Mouse (Mus musculus) forebrain, embryonic 11.5 days (tissue): ENCODE data around the gene Lmna. TPM values are rescaled to one million over a fixed set of nuclear protein-coding genes. Genes with fewer than 3 reads are reported as not detected.

Experiments
- ATAC-seq: fragments of 200-750 bp; cut with Nextera tagmentation; replicated peaks from 2 replicates; pipeline ENCODE4 v1.8.0; 2017; ENCODE audit warnings: moderate TSS enrichment; ENCODE audit not compliant: low FRiP score
- DNase-seq: peaks from one replicate; pipeline ENCODE4 v3.0.0-alpha.2; 2017; ENCODE audit warnings: low spot score
- H3K27ac ChIP-seq: fragments of 300-500 bp; sonication (generic); 2 replicates; pipeline ENCODE4 v1.5.1; 2014; ENCODE audit warnings: low read depth, low read length
- H3K27me3 ChIP-seq: fragments of 300-500 bp; sonication (generic); 2 replicates; pipeline ENCODE4 v1.6.1; 2014; ENCODE audit warnings: mild to moderate bottlenecking, low read length, mixed read lengths; ENCODE audit not compliant: control insufficient read depth, insufficient read depth
- H3K36me3 ChIP-seq: fragments of 300-500 bp; sonication (generic); 2 replicates; pipeline ENCODE4 v1.6.1; 2014; ENCODE audit warnings: mild to moderate bottlenecking, low read length, moderate library complexity, mixed read lengths; ENCODE audit not compliant: control insufficient read depth, insufficient read depth
- H3K4me1 ChIP-seq: fragments of 300-500 bp; sonication (generic); replicated peaks from 2 replicates; pipeline ENCODE4 v1.6.1; 2014; ENCODE audit warnings: low read length, mixed read lengths; ENCODE audit not compliant: control insufficient read depth, insufficient read depth
- H3K4me2 ChIP-seq: fragments of 300-500 bp; sonication (generic); 2 replicates; pipeline ENCODE4 v1.6.1; 2014; ENCODE audit warnings: low read depth, mild to moderate bottlenecking, low read length, moderate library complexity, mixed read lengths; ENCODE audit not compliant: severe bottlenecking
- H3K4me3 ChIP-seq: fragments of 300-500 bp; sonication (generic); 2 replicates; pipeline ENCODE4 v1.5.1; 2014; ENCODE audit warnings: low read depth, low read length
- H3K9ac ChIP-seq: fragments of 300-500 bp; sonication (generic); 2 replicates; pipeline ENCODE4 v1.6.1; 2014; ENCODE audit warnings: low read length
- H3K9me3 ChIP-seq: fragments of 300-500 bp; sonication (generic); 2 replicates; pipeline ENCODE4 v1.6.1; 2016; ENCODE audit warnings: low read length, mixed read lengths; ENCODE audit not compliant: control insufficient read depth
- WGBS: fragments of 180-500 bp; shearing (Covaris S2); extraction: QIAGEN DNeasy Blood & Tissue Kit; methylation state at CpG from one replicate; pipeline ENCODE4 v1.1.7; 2014; 5-methylcytosine and 5-hydroxymethylcytosine counted together
- polyA plus RNA-seq: library from polyadenylated mRNA; unstranded; fragments of >200 nt; fragmentation: Nextera tagmentation; extraction: Ambion mirVana; gene quantifications from 2 replicates; pipeline ENCODE4 v1.2.1, GENCODE M21; 2014

Gene Lmna
- polyA plus RNA-seq, 1 experiment from 2014 or later, result 19.4 TPM

GRCm38 (mm10) chr3:88529204-88530000, 19.6 kb upstream of the Lmna start:
- peak overlapping the region; percentile 99 for H3K27ac ChIP-seq
- peaks cover 20% of the 10 kb centered on the region for H3K4me1 ChIP-seq
- H3K4me3 ChIP-seq, result peak overlapping the region; percentile 96
- no peak for ATAC-seq
- H3K4me2 ChIP-seq, result peak overlapping the region; percentile 91
- WGBS, result 26% methylated on average over 7 of the region's 7 CpGs
- peaks cover 3% of the 10 kb centered on the region; the same call in 1 of the 2 replicates for H3K36me3 ChIP-seq
- no peaks in the 10 kb centered on the region for H3K27me3 ChIP-seq
- no peaks in the 10 kb centered on the region for H3K9me3 ChIP-seq
- peak overlapping the region; percentile 100 for H3K9ac ChIP-seq
- DNase-seq, result peak; percentile 62

GRCm38 (mm10) chr3:88528646-88529045, 18.9 kb upstream of the Lmna start:
- Histone ChIP-seq H3K4me1 (peaks cover 20% of the 10 kb centered on the region), H3K9me3 (no peaks in the 10 kb centered on the region), H3K4me2 (no peak overlapping the region), H3K9ac (no peak overlapping the region), H3K27me3 (no peaks in the 10 kb centered on the region), H3K36me3 (peaks cover 3% of the 10 kb centered on the region; the same call in 1 of the 2 replicates), H3K27ac (no peak overlapping the region), H3K4me3 (no peak overlapping the region)
- no peak for DNase-seq
- no peak for ATAC-seq
- 82% methylated on average over 11 of the region's 11 CpGs for WGBS

GRCm38 (mm10) chr3:88527565-88527964, 17.8 kb upstream of the Lmna start:
- Histone ChIP-seq H3K4me3 (no peak overlapping the region), H3K4me2 (peak overlapping the region; percentile 28; the same call in 1 of the 2 replicates), H3K36me3 (peaks cover 3% of the 10 kb centered on the region; the same call in 1 of the 2 replicates), H3K9me3 (no peaks in the 10 kb centered on the region), H3K27me3 (no peaks in the 10 kb centered on the region), H3K9ac (peak overlapping the region; percentile 33), H3K4me1 (peaks cover 20% of the 10 kb centered on the region), H3K27ac (peak overlapping the region; percentile 19; the same call in 1 of the 2 replicates)
- DNase-seq (peak; percentile 57), ATAC-seq (no peak)
- 25% methylated on average over 8 of the region's 8 CpGs for WGBS

- WGBS, result 36% methylated on average over 17 of the region's 17 CpGs
- H3K4me2 ChIP-seq, result peak overlapping the region; percentile 27; the same call in 1 of the 2 replicates
- DNase-seq (peak; percentile 95), ATAC-seq (peak; percentile 70)
- H3K27me3 ChIP-seq, result no peaks in the 10 kb centered on the region
- H3K9me3 ChIP-seq, result no peaks in the 10 kb centered on the region
- 0 out of 2 replicates have a peak overlapping the region, but pooled peaks have one; percentile 12 for H3K4me3 ChIP-seq
- H3K36me3 ChIP-seq, result peaks cover 3% of the 10 kb centered on the region; the same call in 1 of the 2 replicates
- H3K4me1 ChIP-seq, result peaks cover 20% of the 10 kb centered on the region
- H3K9ac ChIP-seq, result no peak overlapping the region; the same call in 1 of the 2 replicates
- no peak overlapping the region for H3K27ac ChIP-seq
Measured at GRCm38 (mm10) chr3:88526157-88527131, 16.7 kb upstream of the Lmna start.

GRCm38 (mm10) chr3:88525021-88525420, 15.3 kb upstream of the Lmna start:
- Histone ChIP-seq H3K36me3 (peaks cover 3% of the 10 kb centered on the region; the same call in 1 of the 2 replicates), H3K4me2 (no peak overlapping the region), H3K4me1 (peaks cover 16% of the 10 kb centered on the region), H3K27me3 (no peaks in the 10 kb centered on the region), H3K27ac (no peak overlapping the region), H3K9ac (no peak overlapping the region), H3K9me3 (no peaks in the 10 kb centered on the region), H3K4me3 (no peak overlapping the region)
- DNase-seq, result no peak
- no peak for ATAC-seq
- 89% methylated on average over 5 of the region's 5 CpGs for WGBS

- Histone ChIP-seq H3K9me3 (no peaks in the 10 kb centered on the region), H3K4me1 (peaks cover 8% of the 10 kb centered on the region), H3K27ac (no peak overlapping the region), H3K4me2 (no peak overlapping the region), H3K27me3 (no peaks in the 10 kb centered on the region), H3K9ac (no peak overlapping the region), H3K36me3 (peaks cover 3% of the 10 kb centered on the region; the same call in 1 of the 2 replicates), H3K4me3 (no peak overlapping the region)
- ATAC-seq, result no peak
- peak; percentile 41 for DNase-seq
- 89% methylated on average over 8 of the region's 8 CpGs for WGBS
Measured at GRCm38 (mm10) chr3:88523027-88523426, 13.3 kb upstream of the Lmna start.

GRCm38 (mm10) chr3:88521803-88522331, 12.1 kb upstream of the Lmna start:
- peaks cover 3% of the 10 kb centered on the region; the same call in 1 of the 2 replicates for H3K36me3 ChIP-seq
- ATAC-seq (peak; percentile 31), DNase-seq (peak; percentile 83)
- no peaks in the 10 kb centered on the region for H3K9me3 ChIP-seq
- 35% methylated on average over 9 of the region's 9 CpGs for WGBS
- H3K4me2 ChIP-seq, result no peak overlapping the region
- H3K4me3 ChIP-seq, result no peak overlapping the region
- no peak overlapping the region for H3K27ac ChIP-seq
- no peaks in the 10 kb centered on the region for H3K27me3 ChIP-seq
- no peak overlapping the region for H3K9ac ChIP-seq
- peaks cover 2% of the 10 kb centered on the region; the same call in 1 of the 2 replicates for H3K4me1 ChIP-seq

- ATAC-seq (no peak), DNase-seq (peak; percentile 53)
- WGBS, result 91% methylated on average over 6 of the region's 6 CpGs
- H3K4me2 ChIP-seq, result no peak overlapping the region
- H3K9ac ChIP-seq, result no peak overlapping the region
- H3K9me3 ChIP-seq, result no peaks in the 10 kb centered on the region
- peaks cover 3% of the 10 kb centered on the region; the same call in 1 of the 2 replicates for H3K36me3 ChIP-seq
- H3K27me3 ChIP-seq, result no peaks in the 10 kb centered on the region
- H3K4me3 ChIP-seq, result no peak overlapping the region
- no peak overlapping the region for H3K27ac ChIP-seq
- H3K4me1 ChIP-seq, result peaks cover 2% of the 10 kb centered on the region; the same call in 1 of the 2 replicates
Measured at GRCm38 (mm10) chr3:88521156-88521555, 11.4 kb upstream of the Lmna start.
